Mouse (Mus musculus) G1E (cell line): ENCODE measurements around the gene Timm13. TPM values are rescaled to one million over a fixed set of nuclear protein-coding genes. Genes with fewer than 3 reads are reported as not detected.

Experiments used
- ATAC-seq: 2 replicates; pipeline ENCODE4 v1.8.0; 2016; ENCODE audit warnings: mild to moderate bottlenecking; ENCODE audit not compliant: insufficient number of reproducible peaks, poor library complexity, low FRiP score, severe bottlenecking; ENCODE audit errors: extremely low read depth
- DNase-seq: peaks from one replicate; pipeline ENCODE4 v3.0.0; 2012; ENCODE audit warnings: low spot score
- H3K27me3 ChIP-seq: 2 replicates; pipeline ENCODE4 v1.6.1; 2012; ENCODE audit warnings: mild to moderate bottlenecking, low read length, inconsistent platforms; ENCODE audit not compliant: insufficient read depth
- H3K36me3 ChIP-seq: replicated peaks from 2 replicates; pipeline ENCODE3; 2012; ENCODE audit warnings: mild to moderate bottlenecking, inconsistent platforms
- H3K4me1 ChIP-seq: 2 replicates; pipeline ENCODE4 v1.6.1; 2012; ENCODE audit warnings: low read depth, low read length, inconsistent platforms, mixed read lengths; ENCODE audit not compliant: insufficient read depth
- H3K4me3 ChIP-seq: 2 replicates; pipeline ENCODE4 v1.5.1; 2012; ENCODE audit warnings: low read depth, mild to moderate bottlenecking, inconsistent platforms, low read length, moderate library complexity, mixed read lengths
- H3K9me3 ChIP-seq: replicated peaks from 2 replicates; pipeline ENCODE4 v1.6.1; 2012; ENCODE audit warnings: inconsistent platforms
- CTCF ChIP-seq: IDR thresholded peaks from 2 replicates; pipeline ENCODE4 v1.5.1; 2012; ENCODE audit warnings: low read depth, low read length, inconsistent platforms, mixed read lengths
- GATA1 ChIP-seq: IDR thresholded peaks from 2 replicates; pipeline ENCODE4 v1.6.1; 2012; ENCODE audit warnings: borderline replicate concordance, low read length, inconsistent platforms, mixed read lengths
- GATA2 ChIP-seq: IDR thresholded peaks from 2 replicates; pipeline ENCODE4 v1.6.1; 2012; ENCODE audit warnings: low read depth, low read length, inconsistent platforms, borderline replicate concordance
- POLR2AphosphoS5 ChIP-seq: IDR thresholded peaks from 2 replicates; pipeline ENCODE4 v1.6.1; 2012; ENCODE audit warnings: low read depth, low read length, inconsistent platforms; ENCODE audit not compliant: insufficient replicate concordance
- TAL1 ChIP-seq: conservative IDR thresholded peaks from 2 replicates; pipeline ENCODE4 v1.6.1; 2012; ENCODE audit warnings: low read depth, low read length, inconsistent platforms, mixed read lengths
- polyA plus RNA-seq: library from polyadenylated mRNA; stranded (reverse); fragments of >175 nt; gene quantifications from 2 replicates; pipeline ENCODE4 v1.2.3, GENCODE M21; 2012
- total RNA-seq, 2 experiments: library from RNA; stranded (forward) in 1 of 2; stranded (reverse) in 1 of 2; fragments of 200-1000 nt in 1 of 2; fragments of >200 nt in 1 of 2; fragmentation: Nextera tagmentation in 1 of 2; gene quantifications; 2 replicates each; pipeline ENCODE4 v1.2.3; 2014 to 2017

The Timm13 gene
- total and polyA plus RNA-seq, 3 experiments: 51.2 to 295 (median 70.4) TPM

DNA sequence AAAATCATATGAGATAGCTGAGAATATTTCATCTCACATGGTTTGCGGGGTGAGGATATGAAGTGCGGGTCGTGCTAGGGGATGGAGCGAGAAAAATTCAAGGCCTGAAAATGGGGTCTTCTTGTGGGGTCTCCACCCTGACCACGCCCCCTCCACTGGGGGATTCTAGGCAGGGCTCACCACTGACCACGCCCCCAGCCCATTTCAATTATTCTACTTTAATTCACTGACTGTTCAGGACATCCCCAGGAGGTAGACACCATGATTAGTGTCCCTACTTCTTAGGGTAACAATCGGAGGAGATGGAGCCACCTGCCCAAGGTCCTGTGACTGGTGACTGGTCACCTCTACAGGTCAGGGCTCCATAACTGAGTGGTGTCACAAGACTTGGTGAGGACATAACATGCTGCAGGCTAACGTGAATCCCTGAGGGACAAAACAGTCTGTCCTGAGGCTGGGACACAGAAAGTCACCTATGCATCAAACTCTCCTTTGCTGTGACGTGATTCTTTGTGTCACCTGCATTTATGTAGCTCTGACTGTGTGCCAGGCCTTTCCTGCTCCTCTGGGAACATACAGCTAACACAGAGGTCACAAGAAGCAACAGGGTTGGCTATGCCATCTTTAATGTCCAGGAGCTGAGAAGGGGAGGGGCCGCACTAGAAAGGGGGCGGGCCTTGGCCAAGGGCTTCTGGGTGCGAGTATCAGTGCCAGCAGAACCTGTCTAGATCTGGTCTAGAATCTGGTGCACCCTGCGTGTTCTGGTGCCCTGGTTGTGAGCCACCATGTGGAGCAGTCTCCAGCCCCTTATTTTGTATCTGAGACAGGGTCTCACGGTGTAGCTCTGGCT lies 33.6 kb upstream of the Timm13 start:
- H3K4me1 ChIP-seq: peaks cover 78% of the 10 kb centered on the region
- peaks cover 87% of the 10 kb centered on the region for H3K27me3 ChIP-seq
- no peak for DNase-seq

GRCm38 (mm10) chr10:80933421-80933979 lies 32.7 kb upstream of the Timm13 start:
- Histone ChIP-seq H3K4me3 (peak overlapping the region; percentile 56; the same call in 1 of the 2 replicates), H3K9me3 (no peaks in the 10 kb centered on the region), H3K27me3 (peaks cover 79% of the 10 kb centered on the region), H3K36me3 (no peaks in the 10 kb centered on the region), H3K4me1 (peaks cover 80% of the 10 kb centered on the region)
- ATAC-seq (no peak), DNase-seq (no peak)
- TF ChIP-seq GATA2 (no peak), CTCF (no peak), POLR2AphosphoS5 (no peak), TAL1 (no peak), GATA1 (no peak)

More for the DNA sequence above, 33.6 kb upstream of the Timm13 start:
- no peak for ATAC-seq
- Histone ChIP-seq H3K4me3 (no peak overlapping the region), H3K36me3 (no peaks in the 10 kb centered on the region), H3K9me3 (no peaks in the 10 kb centered on the region)
- TF ChIP-seq TAL1 (no peak), POLR2AphosphoS5 (no peak)

DNA sequence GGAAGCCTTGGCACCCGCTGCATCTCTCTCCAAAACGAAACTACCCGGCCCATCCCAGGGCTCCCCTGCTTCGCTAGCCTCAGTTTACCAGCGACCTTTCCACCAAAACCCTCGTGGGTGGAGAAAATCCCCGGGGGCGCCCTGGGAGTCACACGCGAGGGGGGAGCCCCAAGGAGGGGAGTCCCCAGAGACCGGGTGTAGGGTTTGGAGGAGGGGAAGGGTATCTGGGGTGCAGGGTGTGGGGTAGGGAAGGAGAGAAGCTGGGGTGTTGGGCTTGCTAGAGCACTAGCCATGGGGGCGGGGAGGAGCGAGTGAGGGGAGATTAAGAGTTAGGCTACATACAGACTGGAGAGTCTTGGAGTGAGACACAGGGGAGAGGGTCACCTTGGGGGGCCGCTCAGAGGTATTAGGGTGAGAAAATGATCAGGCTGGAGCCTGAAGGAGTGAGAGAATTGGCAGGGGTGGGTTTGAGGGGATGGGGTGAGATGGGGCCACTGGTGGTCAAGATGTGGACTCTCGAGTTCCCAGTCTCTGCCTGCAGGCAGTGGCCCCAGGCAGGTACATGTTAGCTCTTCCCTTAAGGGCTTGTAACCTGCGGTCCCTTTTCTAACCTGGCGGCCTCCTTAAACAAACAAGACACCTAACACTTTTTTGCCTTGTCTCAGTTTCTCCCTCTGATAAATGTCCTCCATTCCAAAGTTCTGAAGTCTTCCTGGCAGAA lies 32.1 kb upstream of the Timm13 start:
- Histone ChIP-seq H3K36me3 (no peaks in the 10 kb centered on the region), H3K4me1 (peaks cover 79% of the 10 kb centered on the region), H3K9me3 (no peaks in the 10 kb centered on the region), H3K27me3 (peaks cover 74% of the 10 kb centered on the region), H3K4me3 (peak overlapping the region; percentile 67; the same call in 1 of the 2 replicates)
- TF ChIP-seq TAL1: no peak
- TF ChIP-seq CTCF: no peak
- TF ChIP-seq POLR2AphosphoS5: no peak
- no peak for TF ChIP-seq GATA2
- no peak for TF ChIP-seq GATA1
- ATAC-seq (no peak), DNase-seq (no peak)

GRCm38 (mm10) chr10:80932206-80932605 lies 31.4 kb upstream of the Timm13 start:
- DNase-seq (no peak), ATAC-seq (no peak)
- H3K27me3 ChIP-seq: peaks cover 67% of the 10 kb centered on the region
- no peak for TF ChIP-seq GATA2
- TF ChIP-seq CTCF: no peak
- no peak for TF ChIP-seq POLR2AphosphoS5
- no peak for TF ChIP-seq GATA1
- TF ChIP-seq TAL1: no peak
- H3K4me3 ChIP-seq: peak overlapping the region; percentile 67; the same call in 1 of the 2 replicates
- peaks cover 73% of the 10 kb centered on the region for H3K4me1 ChIP-seq
- H3K36me3 ChIP-seq: no peaks in the 10 kb centered on the region
- no peaks in the 10 kb centered on the region for H3K9me3 ChIP-seq

GRCm38 (mm10) chr10:80931695-80932094 lies 30.9 kb upstream of the Timm13 start:
- Histone ChIP-seq H3K36me3 (no peaks in the 10 kb centered on the region), H3K4me1 (peaks cover 68% of the 10 kb centered on the region), H3K9me3 (no peaks in the 10 kb centered on the region), H3K27me3 (peaks cover 62% of the 10 kb centered on the region), H3K4me3 (peak overlapping the region; percentile 67; the same call in 1 of the 2 replicates)
- no peak for TF ChIP-seq POLR2AphosphoS5
- no peak for TF ChIP-seq CTCF
- DNase-seq: no peak
- ATAC-seq: no peak

- peaks cover 63% of the 10 kb centered on the region for H3K4me1 ChIP-seq
Measured at GRCm38 (mm10) chr10:80931153-80931671, 30.4 kb upstream of the Timm13 start.

More at GRCm38 (mm10) chr10:80931153-80931671, 30.4 kb upstream of the Timm13 start:
- Histone ChIP-seq H3K9me3 (no peaks in the 10 kb centered on the region), H3K4me3 (peak overlapping the region; percentile 77), H3K27me3 (peaks cover 57% of the 10 kb centered on the region), H3K36me3 (no peaks in the 10 kb centered on the region)
- TF ChIP-seq CTCF: no peak
- no peak for TF ChIP-seq POLR2AphosphoS5
- TF ChIP-seq GATA2: no peak
- DNase-seq (no peak), ATAC-seq (no peak)
